Mouse (Mus musculus): ENCODE measurements around the gene Gm21962. TPM values are rescaled to one million over a fixed set of nuclear protein-coding genes. Genes with fewer than 3 reads are reported as not detected.

The Gm21962 gene
- polyA plus RNA-seq, 1 experiment from 2014 or later: not detected

DNA sequence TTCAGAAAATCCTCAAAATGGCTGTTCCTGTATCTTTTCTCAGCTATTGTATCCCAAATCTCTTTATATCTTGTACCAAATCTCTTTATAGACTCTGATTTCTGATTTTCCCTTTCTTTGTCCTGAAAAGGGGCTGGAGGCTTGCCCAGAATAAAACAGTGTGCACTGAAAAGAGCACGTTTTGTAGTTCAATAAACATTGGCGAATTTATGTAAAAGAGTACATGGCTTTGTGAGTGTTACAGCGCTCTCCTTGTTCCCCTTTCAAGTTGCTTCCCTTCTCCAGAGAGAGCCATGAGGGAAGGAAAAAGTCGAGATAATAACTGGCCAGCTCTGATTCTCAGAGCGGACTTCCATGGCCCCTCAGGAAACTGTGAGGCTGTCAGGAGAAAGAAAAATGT, 22.2 kb upstream of the Gm21962 start:
- DNase-seq (ENCODE audit: low spot score): peak; percentile 13
- WGBS: 89% methylated on average over 5 of the region's 5 CpGs
- Histone ChIP-seq H3K36me3 (no peaks in the 10 kb centered on the region), H3K4me3 (no peak overlapping the region), H3K9me3 (replicated peaks) (no peaks in the 10 kb centered on the region), H3K27me3 (ENCODE audit: low read depth, poor library complexity, severe bottlenecking) (no peaks in the 10 kb centered on the region), H3K27ac (no peak overlapping the region), H3K4me1 (peaks cover 22% of the 10 kb centered on the region)

DNA sequence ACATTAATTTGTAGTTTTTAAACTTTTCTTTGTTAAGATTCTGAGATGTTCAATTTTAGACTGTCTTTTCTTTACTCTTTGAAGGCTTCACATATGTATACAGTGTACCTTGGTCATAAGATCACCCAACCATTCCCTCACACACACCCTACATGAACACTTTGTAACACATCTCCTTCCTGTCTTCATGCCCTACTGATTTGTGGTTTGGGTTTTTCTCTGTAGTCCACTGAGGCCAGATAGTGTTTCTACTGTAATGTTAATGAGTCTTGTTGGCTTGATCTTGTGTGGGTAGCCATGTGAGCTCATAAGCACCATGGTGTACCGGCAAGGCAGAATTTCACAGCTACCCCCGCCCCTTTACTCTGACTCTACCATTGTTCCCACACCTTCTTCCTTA, 18.5 kb upstream of the Gm21962 start:
- Histone ChIP-seq H3K36me3 (no peaks in the 10 kb centered on the region), H3K9me3 (replicated peaks) (no peaks in the 10 kb centered on the region), H3K27ac (no peak overlapping the region), H3K4me1 (peaks cover 2% of the 10 kb centered on the region), H3K4me3 (no peak overlapping the region), H3K27me3 (ENCODE audit: low read depth, poor library complexity, severe bottlenecking) (no peaks in the 10 kb centered on the region)
- 92% methylated on average over 2 of the region's 2 CpGs for WGBS
- DNase-seq (ENCODE audit: low spot score): peak; percentile 7

GRCm38 (mm10) chr3:137680923-137681322, 9.6 kb downstream of the Gm21962 start:
- Histone ChIP-seq H3K4me3 (no peak overlapping the region), H3K27ac (no peak overlapping the region), H3K27me3 (ENCODE audit: low read depth, poor library complexity, severe bottlenecking) (no peaks in the 10 kb centered on the region), H3K36me3 (no peaks in the 10 kb centered on the region), H3K4me1 (peaks cover 17% of the 10 kb centered on the region), H3K9me3 (replicated peaks) (no peaks in the 10 kb centered on the region)
- 16% methylated on average over 3 of the region's 3 CpGs for WGBS
- DNase-seq (ENCODE audit: low spot score): no peak

- H3K4me3 ChIP-seq: no peak overlapping the region
- DNase-seq (ENCODE audit: low spot score): peak; percentile 33
- H3K9me3 ChIP-seq (replicated peaks): no peaks in the 10 kb centered on the region
- no peaks in the 10 kb centered on the region for H3K27me3 ChIP-seq (ENCODE audit: low read depth, poor library complexity, severe bottlenecking)
- peaks cover 17% of the 10 kb centered on the region for H3K4me1 ChIP-seq
- 30% methylated on average over 7 of the region's 7 CpGs for WGBS
- H3K27ac ChIP-seq: 0 out of 2 replicates have a peak overlapping the region, but pooled peaks have one; percentile 58
- H3K36me3 ChIP-seq: no peaks in the 10 kb centered on the region
Measured at GRCm38 (mm10) chr3:137682911-137683806, 11.8 kb downstream of the Gm21962 start.

DNA sequence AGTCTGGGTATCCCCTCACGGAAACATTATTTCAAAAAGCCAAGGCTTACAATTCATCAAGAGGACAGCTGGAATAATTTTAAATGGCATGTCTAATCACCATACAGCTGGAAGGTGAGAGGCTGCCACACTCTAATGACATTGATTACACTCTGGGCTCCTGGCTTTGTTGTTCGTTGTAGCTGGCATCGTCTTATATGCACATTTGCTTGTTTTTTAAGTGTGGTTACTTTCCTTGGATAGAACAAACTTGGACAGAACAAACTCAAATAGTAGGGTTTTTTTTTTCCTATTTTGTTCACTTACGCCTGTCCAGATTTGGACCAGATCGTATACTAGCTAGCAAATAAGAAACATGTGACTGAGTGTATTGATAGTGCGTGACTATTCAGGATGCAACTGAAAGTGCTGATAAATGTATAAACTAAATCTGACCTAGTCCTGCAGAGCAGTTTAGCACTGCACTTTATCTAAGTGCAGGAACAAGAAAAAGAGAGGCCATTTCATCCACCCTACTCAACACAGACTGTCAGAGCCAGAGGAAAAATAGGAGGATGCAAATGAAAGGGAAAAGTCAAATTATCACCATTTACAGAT, 12.6 kb downstream of the Gm21962 start:
- 0 out of 2 replicates have a peak overlapping the region, but pooled peaks have one; percentile 58 for H3K27ac ChIP-seq
- H3K36me3 ChIP-seq: no peaks in the 10 kb centered on the region
- H3K9me3 ChIP-seq (replicated peaks): no peaks in the 10 kb centered on the region
- H3K4me1 ChIP-seq: peaks cover 17% of the 10 kb centered on the region
- H3K27me3 ChIP-seq (ENCODE audit: low read depth, poor library complexity, severe bottlenecking): no peaks in the 10 kb centered on the region
- no peak overlapping the region for H3K4me3 ChIP-seq
- no peak for DNase-seq (ENCODE audit: low spot score)
- 46% methylated on average over 6 of the region's 6 CpGs for WGBS

- H3K27ac ChIP-seq: no peak overlapping the region
- no peak for DNase-seq (ENCODE audit: low spot score)
- H3K9me3 ChIP-seq (replicated peaks): no peaks in the 10 kb centered on the region
- no peak overlapping the region for H3K4me3 ChIP-seq
- 93% methylated on average over 2 of the region's 2 CpGs for WGBS
- no peaks in the 10 kb centered on the region for H3K36me3 ChIP-seq
- H3K4me1 ChIP-seq: peaks cover 12% of the 10 kb centered on the region
- H3K27me3 ChIP-seq (ENCODE audit: low read depth, poor library complexity, severe bottlenecking): no peaks in the 10 kb centered on the region
Measured at GRCm38 (mm10) chr3:137686932-137687331, 15.6 kb downstream of the Gm21962 start.

DNA sequence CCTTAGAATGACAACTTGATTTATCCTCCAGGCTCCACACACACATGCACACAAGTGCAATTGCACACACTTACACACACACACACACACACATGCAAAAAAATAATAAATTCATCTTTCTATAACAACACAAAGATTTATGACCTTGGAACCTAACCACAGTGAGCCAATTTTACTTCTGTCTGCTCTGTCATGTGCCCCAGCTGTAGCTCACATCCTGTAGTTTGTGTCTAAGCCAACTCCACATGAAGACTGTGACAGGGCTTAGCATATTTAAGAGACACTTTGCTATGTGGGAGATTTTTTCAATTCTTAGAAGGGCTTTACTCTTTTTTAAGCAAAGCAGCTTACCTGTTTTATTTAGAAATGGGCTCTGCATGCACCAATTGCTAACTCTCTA, 20.2 kb downstream of the Gm21962 start:
- Histone ChIP-seq H3K4me1 (no peaks in the 10 kb centered on the region), H3K27ac (no peak overlapping the region), H3K9me3 (replicated peaks) (no peaks in the 10 kb centered on the region), H3K36me3 (no peaks in the 10 kb centered on the region), H3K4me3 (no peak overlapping the region), H3K27me3 (ENCODE audit: low read depth, poor library complexity, severe bottlenecking) (no peaks in the 10 kb centered on the region)
- no peak for DNase-seq (ENCODE audit: low spot score)

GRCm38 (mm10) chr3:137715946-137716345, 44.6 kb downstream of the Gm21962 start:
- DNase-seq (ENCODE audit: low spot score): no peak
- Histone ChIP-seq H3K9me3 (replicated peaks) (no peaks in the 10 kb centered on the region), H3K4me1 (no peaks in the 10 kb centered on the region), H3K27me3 (ENCODE audit: low read depth, poor library complexity, severe bottlenecking) (no peaks in the 10 kb centered on the region), H3K36me3 (no peaks in the 10 kb centered on the region), H3K27ac (no peak overlapping the region), H3K4me3 (no peak overlapping the region)
- WGBS: 68% methylated on average over 2 of the region's 2 CpGs

DNA sequence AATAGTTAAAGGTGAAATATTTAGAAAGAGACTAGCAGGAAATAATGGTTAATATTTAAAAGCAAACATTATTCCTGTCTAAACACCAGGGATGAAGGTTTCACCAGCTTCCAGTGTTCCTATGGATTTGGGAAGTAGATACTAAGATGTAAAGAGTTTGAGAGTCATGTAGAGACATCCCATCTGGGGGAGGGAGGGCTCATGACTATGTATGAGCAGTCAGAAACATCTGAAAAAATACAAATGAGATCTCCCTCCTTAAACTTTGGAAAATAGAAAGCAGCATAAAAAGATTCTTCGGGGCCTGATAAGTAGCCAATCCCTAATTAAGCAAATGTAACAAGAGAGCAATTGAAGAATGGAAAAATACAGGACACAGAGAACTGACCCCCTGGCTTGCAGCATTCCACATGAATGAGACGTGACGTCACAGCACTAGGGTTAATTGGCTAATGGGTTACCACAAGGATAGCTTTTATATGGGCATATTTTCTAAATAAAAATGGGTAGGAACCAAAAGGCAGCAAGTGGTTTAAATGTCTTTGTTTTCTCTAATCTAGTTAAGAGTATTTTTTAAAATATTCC, 45.3 kb downstream of the Gm21962 start:
- Histone ChIP-seq H3K36me3 (no peaks in the 10 kb centered on the region), H3K27me3 (ENCODE audit: low read depth, poor library complexity, severe bottlenecking) (no peaks in the 10 kb centered on the region), H3K9me3 (replicated peaks) (no peaks in the 10 kb centered on the region), H3K4me1 (no peaks in the 10 kb centered on the region), H3K4me3 (no peak overlapping the region), H3K27ac (no peak overlapping the region)
- WGBS: 73% methylated on average over 3 of the region's 3 CpGs
- no peak for DNase-seq (ENCODE audit: low spot score)

Small RNA genes lying within 50 kb of the gene (microRNA-seq; reads per million reads assigned to microRNA genes)
- gene Gm22468: not detected

Other genes starting within 250 kb of the Gm21962 start
- 3.8 and 6.3 TPM in 2 replicates for gene Ddit4l, start 49.9 kb upstream of the Gm21962 start, polyA plus RNA-seq (2016; fragmentation: Nextera tagmentation; extraction: Ambion mirVana)
- gene H2afz, start 193.0 kb downstream of the Gm21962 start, polyA plus RNA-seq (2016; fragmentation: Nextera tagmentation; extraction: Ambion mirVana): 3,221 and 3,431 TPM in 2 replicates
- gene Dnajb14, start 196.2 kb downstream of the Gm21962 start, polyA plus RNA-seq (2016; fragmentation: Nextera tagmentation; extraction: Ambion mirVana): 6.8 TPM in 2 replicates
- gene Lamtor3, start 247.0 kb downstream of the Gm21962 start, polyA plus RNA-seq (2016; fragmentation: Nextera tagmentation; extraction: Ambion mirVana): 84.0 and 87.3 TPM in 2 replicates

All from limb, embryonic 10.5 days (tissue).